Mouse (Mus musculus): ENCODE data around the gene Cage1. TPM values are rescaled to one million over a fixed set of nuclear protein-coding genes. Genes with fewer than 3 reads are reported as not detected.

Cage1 gene
- polyA plus RNA-seq, 1 experiment from 2014 or later, result 0.99 TPM

- Histone ChIP-seq H3K27me3 (ENCODE audit: control insufficient read depth, insufficient read depth, low read length) (no peaks in the 10 kb centered on the region), H3K4me1 (replicated peaks; ENCODE audit: control insufficient read depth, insufficient read depth, low read length) (no peaks in the 10 kb centered on the region), H3K4me2 (ENCODE audit: low read depth, low read length, severe bottlenecking) (no peak overlapping the region), H3K4me3 (ENCODE audit: low read depth, low read length) (no peak overlapping the region), H3K9me3 (ENCODE audit: control insufficient read depth, low read length) (no peaks in the 10 kb centered on the region), H3K27ac (ENCODE audit: low read depth, low read length) (no peak overlapping the region), H3K36me3 (ENCODE audit: control insufficient read depth, insufficient read depth, low read length) (no peaks in the 10 kb centered on the region), H3K9ac (ENCODE audit: low read length) (no peak overlapping the region)
- WGBS, result 92% methylated on average over 18 of the region's 18 CpGs
- ATAC-seq (replicated peaks; ENCODE audit: low FRiP score), result no peak
- DNase-seq (ENCODE audit: low spot score), result peak; percentile 43
Observed at GRCm38 (mm10) chr13:38073374-38074307, 36.8 kb upstream of the Cage1 start.

GRCm38 (mm10) chr13:38070945-38071344 lies 34.1 kb upstream of the Cage1 start:
- ATAC-seq (replicated peaks; ENCODE audit: low FRiP score), result no peak
- no peak overlapping the region for H3K9ac ChIP-seq (ENCODE audit: low read length)
- no peaks in the 10 kb centered on the region for H3K36me3 ChIP-seq (ENCODE audit: control insufficient read depth, insufficient read depth, low read length)
- H3K27me3 ChIP-seq (ENCODE audit: control insufficient read depth, insufficient read depth, low read length), result no peaks in the 10 kb centered on the region
- no peak overlapping the region for H3K4me2 ChIP-seq (ENCODE audit: low read depth, low read length, severe bottlenecking)
- H3K27ac ChIP-seq (ENCODE audit: low read depth, low read length), result no peak overlapping the region
- no peak for DNase-seq (ENCODE audit: low spot score)
- 88% methylated on average over 4 of the region's 4 CpGs for WGBS
- no peaks in the 10 kb centered on the region for H3K4me1 ChIP-seq (replicated peaks; ENCODE audit: control insufficient read depth, insufficient read depth, low read length)
- H3K9me3 ChIP-seq (ENCODE audit: control insufficient read depth, low read length), result no peaks in the 10 kb centered on the region
- H3K4me3 ChIP-seq (ENCODE audit: low read depth, low read length), result no peak overlapping the region

GRCm38 (mm10) chr13:38064854-38065663 lies 28.2 kb upstream of the Cage1 start:
- Histone ChIP-seq H3K9me3 (ENCODE audit: control insufficient read depth, low read length) (no peaks in the 10 kb centered on the region), H3K4me3 (ENCODE audit: low read depth, low read length) (no peak overlapping the region), H3K36me3 (ENCODE audit: control insufficient read depth, insufficient read depth, low read length) (no peaks in the 10 kb centered on the region; the same call in 1 of the 2 replicates), H3K27me3 (ENCODE audit: control insufficient read depth, insufficient read depth, low read length) (no peaks in the 10 kb centered on the region), H3K27ac (ENCODE audit: low read depth, low read length) (no peak overlapping the region), H3K9ac (ENCODE audit: low read length) (no peak overlapping the region), H3K4me2 (ENCODE audit: low read depth, low read length, severe bottlenecking) (no peak overlapping the region), H3K4me1 (replicated peaks; ENCODE audit: control insufficient read depth, insufficient read depth, low read length) (no peaks in the 10 kb centered on the region)
- 74% methylated on average over 11 of the region's 11 CpGs for WGBS
- DNase-seq (ENCODE audit: low spot score) (no peak), ATAC-seq (replicated peaks; ENCODE audit: low FRiP score) (no peak)

- WGBS, result 90% methylated on average over 10 of the region's 11 CpGs
Observed at GRCm38 (mm10) chr13:38062678-38063077, 25.8 kb upstream of the Cage1 start.

GRCm38 (mm10) chr13:38049888-38050287 lies 13.0 kb upstream of the Cage1 start:
- DNase-seq (ENCODE audit: low spot score), result no peak

More at GRCm38 (mm10) chr13:38062678-38063077, 25.8 kb upstream of the Cage1 start:
- no peak overlapping the region for H3K4me3 ChIP-seq (ENCODE audit: low read depth, low read length)
- DNase-seq (ENCODE audit: low spot score) (no peak), ATAC-seq (replicated peaks; ENCODE audit: low FRiP score) (no peak)
- no peaks in the 10 kb centered on the region; the same call in 1 of the 2 replicates for H3K36me3 ChIP-seq (ENCODE audit: control insufficient read depth, insufficient read depth, low read length)
- no peak overlapping the region for H3K4me2 ChIP-seq (ENCODE audit: low read depth, low read length, severe bottlenecking)
- H3K9me3 ChIP-seq (ENCODE audit: control insufficient read depth, low read length), result no peaks in the 10 kb centered on the region
- no peak overlapping the region for H3K27ac ChIP-seq (ENCODE audit: low read depth, low read length)
- H3K27me3 ChIP-seq (ENCODE audit: control insufficient read depth, insufficient read depth, low read length), result no peaks in the 10 kb centered on the region
- H3K9ac ChIP-seq (ENCODE audit: low read length), result no peak overlapping the region
- H3K4me1 ChIP-seq (replicated peaks; ENCODE audit: control insufficient read depth, insufficient read depth, low read length), result no peaks in the 10 kb centered on the region

GRCm38 (mm10) chr13:38037811-38038210 lies 942 bp upstream of the Cage1 start:
- Histone ChIP-seq H3K27me3 (ENCODE audit: control insufficient read depth, insufficient read depth, low read length) (no peaks in the 10 kb centered on the region), H3K4me2 (ENCODE audit: low read depth, low read length, severe bottlenecking) (peak overlapping the region; percentile 93), H3K9ac (ENCODE audit: low read length) (peak overlapping the region; percentile 72), H3K9me3 (ENCODE audit: control insufficient read depth, low read length) (no peaks in the 10 kb centered on the region), H3K4me3 (ENCODE audit: low read depth, low read length) (peak overlapping the region; percentile 69), H3K36me3 (ENCODE audit: control insufficient read depth, insufficient read depth, low read length) (no peaks in the 10 kb centered on the region), H3K27ac (ENCODE audit: low read depth, low read length) (no peak overlapping the region), H3K4me1 (replicated peaks; ENCODE audit: control insufficient read depth, insufficient read depth, low read length) (peaks cover 2% of the 10 kb centered on the region; the same call in 1 of the 2 replicates)
- ATAC-seq (replicated peaks; ENCODE audit: low FRiP score), result no peak
- 62% methylated on average over 12 of the region's 12 CpGs for WGBS
- no peak for DNase-seq (ENCODE audit: low spot score)

More at GRCm38 (mm10) chr13:38049888-38050287, 13.0 kb upstream of the Cage1 start:
- Histone ChIP-seq H3K4me1 (replicated peaks; ENCODE audit: control insufficient read depth, insufficient read depth, low read length) (no peaks in the 10 kb centered on the region), H3K27ac (ENCODE audit: low read depth, low read length) (no peak overlapping the region), H3K9me3 (ENCODE audit: control insufficient read depth, low read length) (no peaks in the 10 kb centered on the region), H3K4me3 (ENCODE audit: low read depth, low read length) (no peak overlapping the region), H3K36me3 (ENCODE audit: control insufficient read depth, insufficient read depth, low read length) (peaks cover 7% of the 10 kb centered on the region; the same call in 1 of the 2 replicates), H3K4me2 (ENCODE audit: low read depth, low read length, severe bottlenecking) (no peak overlapping the region), H3K9ac (ENCODE audit: low read length) (no peak overlapping the region), H3K27me3 (ENCODE audit: control insufficient read depth, insufficient read depth, low read length) (no peaks in the 10 kb centered on the region)
- ATAC-seq (replicated peaks; ENCODE audit: low FRiP score), result no peak
- 98% methylated on average over 3 of the region's 3 CpGs for WGBS

- ATAC-seq (replicated peaks; ENCODE audit: low FRiP score) (no peak), DNase-seq (ENCODE audit: low spot score) (no peak)
- H3K4me1 ChIP-seq (replicated peaks; ENCODE audit: control insufficient read depth, insufficient read depth, low read length), result peaks cover 2% of the 10 kb centered on the region; the same call in 1 of the 2 replicates
- no peaks in the 10 kb centered on the region for H3K9me3 ChIP-seq (ENCODE audit: control insufficient read depth, low read length)
- H3K4me2 ChIP-seq (ENCODE audit: low read depth, low read length, severe bottlenecking), result peak within 1 kb of the TSS; percentile 93
- H3K9ac ChIP-seq (ENCODE audit: low read length), result peak within 1 kb of the TSS; percentile 72
- peak within 1 kb of the TSS; percentile 69 for H3K4me3 ChIP-seq (ENCODE audit: low read depth, low read length)
- H3K36me3 ChIP-seq (ENCODE audit: control insufficient read depth, insufficient read depth, low read length), result no peaks in the 10 kb centered on the region
- 0 out of 2 replicates have a peak within 1 kb of the TSS, but pooled peaks have one; percentile 26 for H3K27ac ChIP-seq (ENCODE audit: low read depth, low read length)
- no peaks in the 10 kb centered on the region for H3K27me3 ChIP-seq (ENCODE audit: control insufficient read depth, insufficient read depth, low read length)
- 13% methylated on average over 37 of the region's 37 CpGs for WGBS
Observed at GRCm38 (mm10) chr13:38036343-38037043, 376 bp downstream of the Cage1 start, which contains the start of gene Riok1. Gene Riok1 (plus strand): TSS chr13:38036995.

- H3K9me3 ChIP-seq (ENCODE audit: control insufficient read depth, low read length), result no peaks in the 10 kb centered on the region
- DNase-seq (ENCODE audit: low spot score), result no peak
- H3K4me2 ChIP-seq (ENCODE audit: low read depth, low read length, severe bottlenecking), result no peak overlapping the region
- 89% methylated on average over 4 of the region's 4 CpGs for WGBS
- H3K27ac ChIP-seq (ENCODE audit: low read depth, low read length), result no peak overlapping the region
- no peaks in the 10 kb centered on the region for H3K36me3 ChIP-seq (ENCODE audit: control insufficient read depth, insufficient read depth, low read length)
- H3K4me3 ChIP-seq (ENCODE audit: low read depth, low read length), result no peak overlapping the region
- no peaks in the 10 kb centered on the region for H3K4me1 ChIP-seq (replicated peaks; ENCODE audit: control insufficient read depth, insufficient read depth, low read length)
- no peak for ATAC-seq (replicated peaks; ENCODE audit: low FRiP score)
- H3K27me3 ChIP-seq (ENCODE audit: control insufficient read depth, insufficient read depth, low read length), result no peaks in the 10 kb centered on the region
- no peak overlapping the region for H3K9ac ChIP-seq (ENCODE audit: low read length)
Observed at GRCm38 (mm10) chr13:38028407-38028806, 8.5 kb downstream of the Cage1 start.

Data from forebrain, embryonic 11.5 days (tissue).